Mouse (Mus musculus): ENCODE results near the gene Isg20l2. TPM values are rescaled to one million over a fixed set of nuclear protein-coding genes. Genes with fewer than 3 reads are reported as not detected.

Gene Isg20l2
- total RNA-seq, 2 experiments from 2014 or later: 20.2 to 20.6 TPM

DNA sequence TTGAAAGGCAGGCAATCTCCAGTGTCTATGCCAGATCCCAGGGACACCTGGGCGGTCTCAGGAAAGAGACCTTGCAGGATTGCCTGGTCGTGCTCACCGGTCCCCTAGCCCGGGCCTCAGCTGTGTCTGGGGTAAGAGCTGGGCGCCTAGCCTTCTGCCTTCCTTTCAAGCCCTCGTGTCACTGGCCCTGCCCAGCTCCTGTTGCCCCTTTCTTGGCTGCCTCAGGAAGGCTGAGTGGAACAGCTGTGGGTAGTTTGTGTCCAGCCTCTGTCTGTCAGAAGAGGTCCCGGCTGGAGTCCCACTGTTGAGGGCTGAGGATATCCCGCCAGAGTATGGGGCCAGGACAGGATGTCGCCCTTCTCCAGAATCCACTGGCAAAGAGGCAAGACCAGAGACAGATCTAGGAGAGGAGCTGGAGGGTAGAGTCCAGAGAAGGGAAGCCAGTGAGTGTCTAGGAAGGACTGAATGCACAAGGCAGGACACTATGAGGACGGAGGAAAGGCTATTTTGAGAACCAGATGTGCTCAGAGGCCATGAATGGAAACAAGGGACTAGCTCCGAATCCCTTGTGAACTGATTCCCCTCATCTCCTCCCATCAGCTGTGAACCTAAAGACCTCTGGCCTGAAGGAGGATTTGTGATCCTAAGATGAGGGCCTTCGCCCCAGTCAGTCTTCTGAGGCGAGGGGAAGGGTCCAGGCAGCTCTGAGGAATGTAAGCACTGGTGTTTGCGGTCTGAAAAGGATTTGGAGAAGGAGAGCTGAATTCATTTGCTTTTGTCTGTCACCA lies 43.7 kb downstream of the Isg20l2 start:
- DNase-seq (ENCODE audit: low spot score in 2 of 2): peak in 1 of 2 experiments; percentile 15

DNA sequence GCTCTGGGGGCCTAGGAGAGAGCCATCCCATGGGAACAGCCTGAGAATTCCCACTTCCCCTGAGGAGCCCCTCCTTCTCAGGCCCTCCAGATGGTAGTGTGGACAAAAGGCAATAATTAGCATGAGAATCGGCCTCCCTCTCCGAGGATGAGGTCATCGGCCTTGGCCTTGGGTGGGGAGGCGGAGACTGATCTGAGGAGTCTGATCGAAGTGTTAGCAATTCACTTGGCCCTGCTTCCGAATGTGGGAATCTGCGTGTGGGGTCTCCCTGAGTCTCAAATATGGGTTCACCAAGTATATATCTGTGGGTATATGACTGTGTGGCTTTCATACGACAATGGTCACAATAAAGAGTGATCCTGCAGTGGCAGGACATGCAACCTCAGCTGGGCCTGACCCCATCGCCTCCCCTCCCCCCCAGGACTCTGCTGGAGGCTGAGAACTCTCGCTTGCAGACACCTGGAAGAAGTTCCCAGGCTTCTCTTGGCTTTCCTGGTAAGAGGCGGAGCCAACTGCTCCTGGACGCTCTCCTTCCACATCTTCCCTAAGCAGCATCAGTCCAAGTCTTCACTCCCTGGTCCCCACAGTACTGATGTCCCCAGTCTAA lies 44.4 kb downstream of the Isg20l2 start:
- peak in 1 of 2 experiments; percentile 36 for DNase-seq (ENCODE audit: low spot score in 2 of 2)

DNA sequence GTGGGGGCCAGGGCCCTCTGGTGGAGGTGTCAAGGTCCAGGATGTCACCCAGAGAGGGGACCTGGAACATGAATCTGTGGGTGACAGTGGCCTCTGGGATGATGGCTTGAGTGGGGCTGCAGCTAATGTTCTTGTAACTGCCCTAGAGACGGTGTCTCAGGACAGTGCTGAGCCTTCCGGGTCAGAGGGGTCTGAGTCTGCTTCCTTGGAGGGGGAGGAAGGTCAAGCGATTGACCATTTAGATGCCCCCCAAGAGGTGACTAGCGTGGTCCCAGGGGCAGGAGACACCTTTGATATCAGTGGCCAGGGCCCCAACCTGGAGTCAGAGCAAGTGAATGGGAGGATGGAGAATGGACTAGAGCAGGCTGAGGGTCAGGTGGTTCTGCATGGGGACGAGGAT lies 49.4 kb downstream of the Isg20l2 start:
- no peak for DNase-seq (ENCODE audit: low spot score in 2 of 2)

DNA sequence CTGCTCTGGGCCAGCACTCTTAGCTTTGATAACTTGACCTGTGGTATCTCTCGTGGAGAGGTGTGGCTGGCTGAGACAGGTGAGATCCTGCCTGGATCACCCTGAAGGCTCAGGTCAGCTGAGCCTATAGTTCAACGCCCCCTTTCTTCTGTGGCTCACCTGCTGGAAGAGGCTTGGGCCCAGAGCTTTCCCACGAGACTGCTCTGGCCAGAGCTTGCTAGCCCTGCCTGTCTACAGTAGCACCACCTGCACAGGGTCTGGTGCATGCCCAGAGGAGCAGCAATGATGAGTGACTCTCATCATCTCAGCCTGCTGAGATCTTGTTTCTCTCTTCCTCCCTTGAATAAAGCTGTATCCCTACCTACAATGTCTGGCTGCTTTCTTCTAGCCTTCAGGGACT lies 50.0 kb downstream of the Isg20l2 start:
- DNase-seq (ENCODE audit: low spot score in 2 of 2): no peak

DNA sequence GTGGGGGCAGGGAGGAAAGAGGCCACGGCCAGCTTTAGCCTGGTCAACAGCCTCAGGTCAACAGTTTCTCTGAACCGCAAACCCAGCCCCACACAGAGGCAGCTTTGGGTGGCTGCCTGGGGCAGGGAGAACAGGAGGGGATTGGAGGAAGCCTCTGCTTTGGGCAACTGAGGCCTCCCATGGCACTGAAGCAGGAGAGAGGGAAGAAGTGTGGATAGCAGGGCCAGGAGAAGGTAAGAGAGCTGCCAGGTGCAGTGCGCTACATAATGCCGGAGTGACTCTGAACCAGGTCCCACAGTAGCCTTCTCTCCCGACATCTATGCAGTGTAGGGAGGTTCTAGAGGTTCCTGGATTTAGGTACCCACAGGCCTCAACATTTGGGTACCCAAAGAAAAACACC lies 50.6 kb downstream of the Isg20l2 start:
- DNase-seq (ENCODE audit: low spot score in 2 of 2): no peak

DNA sequence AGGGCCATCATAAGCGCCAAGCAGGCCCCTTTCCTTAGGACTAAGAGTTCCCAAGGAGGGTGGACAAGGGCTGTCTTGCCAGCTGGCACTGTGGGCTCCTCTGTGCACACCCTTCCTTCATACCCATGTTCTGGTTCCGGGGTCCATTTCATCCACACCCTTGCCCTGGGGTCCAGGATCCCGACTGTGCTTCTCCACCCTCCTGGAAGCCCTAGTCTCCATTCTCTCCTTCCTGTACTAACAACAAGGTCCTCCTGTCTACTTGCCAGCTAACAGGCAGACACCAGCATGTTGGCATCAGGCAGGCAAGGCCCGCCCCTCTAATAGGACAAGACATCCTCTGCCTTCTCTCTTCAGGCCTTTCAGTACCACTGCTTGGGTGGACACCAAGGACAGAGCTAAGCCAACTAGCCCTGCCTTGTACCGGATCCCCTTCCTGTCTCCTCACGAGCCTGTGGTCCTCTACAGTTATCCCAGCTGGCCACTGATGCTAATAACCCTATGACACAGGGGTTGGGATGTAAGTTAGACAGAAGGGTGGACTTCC lies 51.2 kb downstream of the Isg20l2 start:
- peak in 1 of 2 experiments; percentile 10 for DNase-seq (ENCODE audit: low spot score in 2 of 2)

DNA sequence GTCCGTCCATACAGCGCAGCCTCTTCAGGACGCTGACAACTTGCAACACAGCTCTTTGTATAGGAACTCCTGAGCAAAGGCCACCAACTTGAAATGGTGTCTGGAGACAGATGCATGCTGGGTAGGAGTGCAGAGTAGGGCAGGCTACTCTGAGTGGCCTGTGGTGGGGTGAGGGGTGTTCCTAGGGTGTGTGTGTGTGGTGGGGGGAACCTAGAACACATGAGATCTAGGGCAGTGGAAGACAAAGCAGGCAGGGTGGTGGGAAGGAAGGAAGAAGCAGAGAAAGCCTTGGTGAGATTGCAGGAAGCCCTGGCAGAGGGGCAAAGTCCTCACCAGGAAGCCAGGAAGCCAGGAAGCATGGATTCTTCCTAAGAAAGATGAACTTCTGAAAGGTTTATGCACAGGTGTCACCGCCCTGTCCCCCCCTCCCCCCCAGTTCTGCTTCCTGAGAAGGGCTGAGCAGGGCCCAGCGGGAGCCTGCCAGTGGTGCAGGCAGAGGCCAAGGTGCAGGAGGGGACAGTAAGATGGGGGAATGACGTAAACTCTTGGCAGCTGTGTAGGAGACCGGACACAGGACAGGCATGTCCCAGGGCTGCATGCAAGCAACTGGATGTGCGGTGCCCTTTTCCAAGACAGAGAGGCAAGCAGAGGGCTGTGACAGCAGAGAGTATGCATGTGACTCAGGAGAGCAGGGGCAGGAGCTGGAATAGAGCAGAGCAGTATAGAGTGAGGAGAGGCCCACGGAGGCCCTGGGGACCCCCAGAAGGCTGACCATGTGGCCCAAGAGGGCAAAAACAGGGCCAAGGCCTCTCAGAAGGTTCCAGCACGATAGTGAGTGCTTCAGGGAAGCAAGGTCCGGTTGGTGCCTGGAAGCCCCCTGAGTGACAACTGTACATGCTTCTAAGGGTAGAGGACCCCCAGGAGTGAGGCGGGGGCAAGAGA lies 52.1 kb downstream of the Isg20l2 start:
- DNase-seq (ENCODE audit: low spot score in 2 of 2): peak in 1 of 2 experiments; percentile 59

DNA sequence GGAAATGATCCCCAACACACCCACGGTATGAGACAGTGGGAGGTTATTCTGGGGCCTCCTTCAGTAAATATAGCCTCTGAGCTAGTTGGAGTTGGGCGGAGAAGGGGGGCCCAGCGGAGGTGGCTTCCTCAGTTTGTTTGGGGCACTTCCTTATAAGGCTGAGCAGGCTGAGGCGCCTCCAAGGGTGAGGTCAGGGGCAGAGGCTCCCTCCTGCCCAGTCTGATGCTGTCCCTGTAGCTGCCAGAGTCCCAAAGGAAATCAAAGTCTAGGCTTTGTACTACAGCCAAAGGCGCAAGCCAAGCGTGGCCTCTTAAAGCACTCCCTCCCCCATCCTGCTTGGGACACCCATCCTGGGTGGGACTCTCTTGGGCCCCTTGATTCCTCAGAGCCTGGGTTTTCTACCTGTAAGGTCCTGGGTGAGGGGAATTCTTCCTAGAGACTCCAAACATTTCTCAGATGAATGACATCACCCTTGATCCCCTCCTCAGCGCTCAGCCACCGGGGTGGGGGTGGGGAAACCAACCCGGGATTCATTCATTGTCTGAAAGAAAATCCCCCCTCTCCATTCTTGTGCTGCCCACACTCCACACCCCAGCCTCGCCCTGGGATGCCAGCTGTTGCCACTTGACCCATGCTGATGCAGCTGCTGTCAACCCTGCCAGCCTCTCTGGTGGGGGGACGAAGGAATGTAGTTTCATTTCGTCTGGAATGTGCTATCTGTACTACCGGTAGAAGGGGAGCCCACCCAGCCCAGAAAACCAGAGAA lies 52.9 kb downstream of the Isg20l2 start:
- DNase-seq (ENCODE audit: low spot score in 2 of 2): peak in 1 of 2 experiments; percentile 60

DNA sequence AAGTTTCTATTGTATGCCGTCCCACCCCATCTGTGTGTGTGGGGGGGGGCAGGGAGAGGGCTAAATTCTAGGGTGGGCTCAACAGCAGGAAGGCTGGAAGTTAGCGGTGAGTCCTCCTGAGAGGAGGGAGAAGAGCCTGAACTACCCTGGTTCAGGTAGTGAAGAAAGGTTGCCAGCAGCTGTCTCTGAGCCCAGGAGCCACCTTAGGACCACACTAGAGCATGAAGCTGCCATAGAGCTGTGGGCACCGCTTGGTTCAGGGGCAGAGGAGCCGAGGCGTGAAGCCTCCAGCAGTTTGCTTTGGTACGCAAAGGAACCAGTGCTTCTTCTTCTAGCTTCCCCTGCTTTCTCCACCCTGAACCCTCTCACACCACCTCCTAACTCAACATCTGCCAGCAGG lies 53.5 kb downstream of the Isg20l2 start:
- no peak for DNase-seq (ENCODE audit: low spot score in 2 of 2)

DNA sequence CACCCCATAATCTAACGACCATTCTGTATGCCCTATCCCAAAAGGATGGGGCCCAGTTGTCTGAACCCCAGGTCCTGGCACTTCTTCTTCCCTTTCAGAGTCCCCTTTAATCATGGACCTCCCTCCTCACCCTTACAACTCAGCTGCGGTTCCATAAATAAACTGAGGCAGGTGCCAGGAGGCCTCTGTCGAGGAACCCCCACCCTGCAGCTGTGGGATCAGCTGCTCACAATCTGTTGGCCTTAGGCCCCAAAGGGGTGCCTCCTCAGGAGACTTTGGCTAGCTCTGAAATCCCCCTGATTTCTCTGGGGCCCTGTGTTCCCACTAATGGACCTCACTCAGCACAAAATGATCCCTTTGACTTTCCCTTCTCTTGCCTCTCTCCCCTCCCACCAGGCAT lies 54.0 kb downstream of the Isg20l2 start:
- peak in 1 of 2 experiments; percentile 11 for DNase-seq (ENCODE audit: low spot score in 2 of 2)

DNA sequence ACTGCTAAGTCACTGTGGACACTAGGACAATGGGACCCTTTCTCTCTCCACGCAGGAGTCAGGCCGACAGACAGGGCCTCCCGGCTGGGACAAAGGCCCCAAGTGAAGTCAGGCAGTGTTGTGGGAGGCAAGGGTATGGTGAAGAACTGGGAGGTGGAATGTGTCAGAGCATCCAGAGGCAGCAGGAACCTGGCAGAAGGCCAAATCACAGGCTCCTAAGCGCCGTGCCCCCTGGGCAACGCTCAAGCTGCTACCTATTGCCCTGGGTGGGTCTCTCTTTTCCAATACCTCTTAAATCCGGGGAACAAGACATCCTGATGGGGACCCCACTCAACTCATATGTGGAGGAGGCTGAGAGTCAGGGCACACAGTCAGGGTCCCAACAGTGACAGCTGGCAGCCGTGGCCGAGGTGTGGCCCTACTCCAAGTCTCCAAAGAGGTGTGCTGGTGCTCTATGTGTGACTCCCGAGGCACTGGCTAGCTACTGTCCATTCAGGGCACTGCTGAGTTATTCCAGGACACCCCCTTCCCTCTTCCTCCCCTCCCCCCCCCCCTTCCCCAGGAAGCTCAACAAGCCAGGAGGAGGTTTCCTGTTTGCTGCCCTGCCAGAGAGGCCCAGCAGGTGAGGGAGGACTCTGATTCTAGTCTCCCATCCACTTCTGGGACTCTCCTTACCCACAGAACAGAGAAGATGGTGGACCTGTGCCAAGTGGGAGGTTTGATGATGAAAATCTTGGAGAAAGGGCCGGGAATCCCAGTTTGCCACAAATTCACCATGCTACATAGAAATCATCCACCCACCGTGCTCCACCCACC lies 55.6 kb downstream of the Isg20l2 start:
- peak in 1 of 2 experiments; percentile 31 for DNase-seq (ENCODE audit: low spot score in 2 of 2)

DNA sequence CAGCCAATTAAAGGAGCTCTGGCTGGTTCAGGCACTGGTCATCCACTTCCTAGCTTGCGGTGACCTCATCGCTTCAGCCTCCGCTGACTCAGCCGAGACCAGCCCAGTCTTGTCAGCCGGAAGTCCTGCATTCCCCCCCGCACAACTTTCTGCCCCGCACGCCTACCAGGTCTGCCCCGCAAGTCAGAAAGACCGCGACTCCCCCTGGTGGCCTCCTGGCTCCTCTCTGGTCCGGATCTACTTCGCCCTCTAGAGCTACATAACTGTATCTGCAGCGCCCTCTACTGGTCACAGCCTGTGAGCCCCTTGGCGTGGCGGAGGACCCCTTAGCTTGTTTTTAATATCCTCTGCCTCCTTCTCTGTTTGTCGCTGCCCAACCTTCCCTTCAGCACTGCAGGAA lies 56.8 kb downstream of the Isg20l2 start:
- peak; percentile 98 for DNase-seq (ENCODE audit: low spot score in 2 of 2)

DNA sequence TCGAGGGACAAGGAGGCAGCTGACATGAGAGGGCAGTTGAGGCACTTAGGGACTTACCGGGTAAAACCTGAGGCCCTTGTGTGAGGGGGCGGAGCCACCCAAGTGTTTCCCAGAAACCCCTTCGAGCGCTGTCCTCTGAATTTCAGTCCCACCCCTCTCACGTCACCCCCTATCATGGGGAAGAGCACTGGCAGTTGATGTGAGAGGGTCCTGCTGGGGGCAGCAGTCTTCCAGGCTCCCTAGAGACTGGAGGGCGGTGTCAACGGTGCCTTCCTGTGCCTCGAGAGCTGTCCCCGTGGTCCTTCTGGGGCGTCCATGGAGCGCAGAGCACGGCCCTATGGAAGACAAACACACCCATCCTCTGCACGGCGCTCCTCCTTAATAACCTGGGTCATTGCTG lies 57.5 kb downstream of the Isg20l2 start:
- peak in 1 of 2 experiments; percentile 12 for DNase-seq (ENCODE audit: low spot score in 2 of 2)

DNA sequence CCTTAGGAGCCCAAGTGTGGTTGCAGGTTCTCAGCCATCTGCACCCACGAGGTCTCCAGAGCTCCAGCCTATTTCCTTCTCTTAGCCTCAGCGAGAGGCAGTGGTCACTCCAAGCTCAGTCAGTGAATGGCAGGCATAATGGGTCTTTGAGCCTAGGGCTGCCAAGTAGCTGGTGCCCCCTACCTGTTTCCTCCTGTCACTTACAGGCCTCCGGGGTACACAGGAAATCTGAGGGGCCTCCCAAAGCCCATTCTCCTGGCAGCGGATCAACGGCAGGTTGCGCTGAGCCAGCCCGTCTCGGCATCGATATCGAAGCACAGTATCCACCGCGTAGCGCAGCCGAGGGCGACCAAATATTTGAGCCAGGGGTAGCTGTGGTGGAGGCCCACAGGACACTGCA lies 58.0 kb downstream of the Isg20l2 start:
- peak in 1 of 2 experiments; percentile 23 for DNase-seq (ENCODE audit: low spot score in 2 of 2)

DNA sequence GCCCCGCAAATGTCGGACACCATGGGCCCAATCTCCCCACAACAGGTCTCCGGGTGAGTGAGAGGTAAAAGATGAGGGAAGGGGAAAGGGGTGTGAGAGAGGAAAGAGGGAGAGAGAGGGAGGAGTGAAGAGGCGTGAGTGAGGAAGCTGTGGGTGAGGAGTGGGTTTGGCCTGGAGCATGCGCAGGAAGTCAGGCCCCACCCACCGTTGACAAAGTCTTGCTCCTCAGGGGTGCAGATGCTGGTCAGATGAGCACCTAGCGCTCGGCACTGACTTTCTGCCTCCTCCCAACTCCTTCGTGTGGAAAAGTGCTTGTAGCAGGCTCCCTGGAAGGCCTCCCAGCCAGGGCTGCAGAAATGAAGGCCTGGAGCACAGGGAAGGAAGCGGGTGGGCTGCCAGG lies 59.8 kb downstream of the Isg20l2 start:
- peak in 1 of 2 experiments; percentile 9 for DNase-seq (ENCODE audit: low spot score in 2 of 2)
